Mouse (Mus musculus) bone marrow macrophage, adult 2 months (primary cell): ENCODE results near the gene Sds.

ENCODE experiments used
- CTCF ChIP-seq: IDR thresholded peaks from 2 replicates; pipeline ENCODE4 v1.5.1; 2012; ENCODE audit warnings: low read depth, mild to moderate bottlenecking, low read length, moderate library complexity
- POLR2A ChIP-seq: IDR thresholded peaks from 2 replicates; pipeline ENCODE4 v1.6.1; 2012; ENCODE audit warnings: mild to moderate bottlenecking, low read depth, low read length, borderline replicate concordance

DNA sequence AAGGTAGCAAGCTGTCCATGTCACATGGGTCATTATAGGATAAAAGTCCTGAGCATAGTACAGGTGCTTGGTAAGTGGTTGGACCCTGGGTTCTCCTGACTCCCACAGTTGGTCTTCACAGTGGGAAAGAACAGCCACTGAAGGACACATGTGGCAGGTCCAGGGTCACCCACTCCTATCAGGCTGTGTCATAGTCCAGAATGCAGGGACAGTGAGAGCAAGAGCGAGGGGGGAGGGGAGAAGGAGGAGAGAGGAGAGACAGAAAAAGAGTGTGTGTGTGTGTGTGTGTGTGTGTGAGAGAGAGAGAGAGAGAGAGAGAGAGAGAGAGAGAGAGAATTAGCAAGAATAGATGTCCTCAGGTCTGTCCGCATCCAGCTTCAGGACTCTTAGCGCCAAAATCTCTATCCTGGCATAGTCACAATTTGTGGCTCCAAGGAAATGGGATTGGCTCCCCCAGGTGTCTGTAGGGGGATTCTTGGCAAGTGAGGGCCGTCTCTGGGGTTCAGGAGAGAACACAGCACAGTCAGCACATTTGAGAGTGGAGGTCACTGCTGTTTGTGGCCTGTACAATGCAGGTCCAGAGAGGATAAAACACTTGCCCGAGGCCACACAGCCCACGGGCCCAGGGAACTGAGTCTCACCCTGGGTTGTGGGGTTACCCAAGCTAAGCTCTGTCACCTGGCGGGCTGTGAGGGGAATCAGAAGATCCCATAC, 19.3 kb upstream of the Sds start:
- TF ChIP-seq CTCF = no peak
- no peak for TF ChIP-seq POLR2A
